Mouse (Mus musculus) heart, embryonic 14.5 days (tissue): Measurements from ENCODE around the gene Dok1. TPM values are rescaled to one million over a fixed set of nuclear protein-coding genes. Genes with fewer than 3 reads are reported as not detected.

Source experiments
- ATAC-seq: fragments of 200-750 bp; cut with Nextera tagmentation; 2 replicates; pipeline ENCODE4 v1.8.0; 2017; ENCODE audit warnings: low read depth, moderate TSS enrichment; ENCODE audit not compliant: insufficient number of reproducible peaks, insufficient read depth, low FRiP score
- H3K27ac ChIP-seq, 2 experiments: fragments of 200-500 bp in 1 of 2; fragments of 300-500 bp in 1 of 2; sonication (generic) in 1 of 2; replicated peaks in 1 of 2; 2 replicates each; pipeline ENCODE4 v1.5.1; 2012 to 2014; ENCODE audit warnings: low read depth in 2 of 2, low read length in 2 of 2, control low read depth in 1 of 2, mild to moderate bottlenecking in 1 of 2, mixed read lengths in 1 of 2; ENCODE audit not compliant: control insufficient read depth in 1 of 2, insufficient read depth in 1 of 2
- H3K27me3 ChIP-seq: fragments of 300-500 bp; sonication (generic); 2 replicates; pipeline ENCODE4 v1.6.1; 2014; ENCODE audit warnings: mild to moderate bottlenecking, low read length, control low read depth; ENCODE audit not compliant: control insufficient read depth, insufficient read depth
- H3K36me3 ChIP-seq: fragments of 300-500 bp; sonication (generic); 2 replicates; pipeline ENCODE4 v1.6.1; 2014; ENCODE audit warnings: mild to moderate bottlenecking, control low read depth, low read length, mixed read lengths; ENCODE audit not compliant: control insufficient read depth, insufficient read depth
- H3K4me1 ChIP-seq, 2 experiments: fragments of 200-500 bp in 1 of 2; fragments of 300-500 bp in 1 of 2; sonication (generic) in 1 of 2; 2 replicates each; pipeline ENCODE4 v1.6.1; 2012 to 2014; ENCODE audit warnings: low read length in 2 of 2, control low read depth in 1 of 2, mixed read lengths in 1 of 2; ENCODE audit not compliant: control insufficient read depth in 2 of 2, insufficient read depth in 2 of 2
- H3K4me2 ChIP-seq: fragments of 300-500 bp; sonication (generic); 2 replicates; pipeline ENCODE4 v1.6.1; 2014; ENCODE audit warnings: mild to moderate bottlenecking, low read length
- H3K4me3 ChIP-seq, 2 experiments: fragments of 200-500 bp in 1 of 2; fragments of 300-500 bp in 1 of 2; sonication (generic) in 1 of 2; 2 replicates each; pipeline ENCODE4 v1.5.1; 2012 to 2014; ENCODE audit warnings: low read length in 2 of 2, mild to moderate bottlenecking in 2 of 2, control low read depth in 1 of 2, low read depth in 1 of 2, moderate library complexity in 1 of 2; ENCODE audit not compliant: control insufficient read depth in 1 of 2, insufficient read depth in 1 of 2
- H3K9ac ChIP-seq: fragments of 300-500 bp; sonication (generic); 2 replicates; pipeline ENCODE4 v1.6.1; 2014; ENCODE audit warnings: mild to moderate bottlenecking, low read length
- H3K9me3 ChIP-seq: fragments of 300-500 bp; sonication (generic); 2 replicates; pipeline ENCODE4 v1.6.1; 2016; ENCODE audit warnings: low read length, control low read depth; ENCODE audit not compliant: control insufficient read depth
- WGBS: fragments of 180-500 bp; shearing (Covaris S2); extraction: QIAGEN DNeasy Blood & Tissue Kit; methylation state at CpG from one replicate; pipeline ENCODE4 v1.1.7; 2014; 5-methylcytosine and 5-hydroxymethylcytosine counted together
- polyA plus RNA-seq: library from polyadenylated mRNA; unstranded; fragments of >200 nt; fragmentation: Nextera tagmentation; extraction: Ambion mirVana; gene quantifications from 2 replicates; pipeline ENCODE4 v1.2.1, GENCODE M21; 2014

Dok1 gene
- polyA plus RNA-seq, 1 experiment from 2014 or later, result 6.4 TPM

DNA sequence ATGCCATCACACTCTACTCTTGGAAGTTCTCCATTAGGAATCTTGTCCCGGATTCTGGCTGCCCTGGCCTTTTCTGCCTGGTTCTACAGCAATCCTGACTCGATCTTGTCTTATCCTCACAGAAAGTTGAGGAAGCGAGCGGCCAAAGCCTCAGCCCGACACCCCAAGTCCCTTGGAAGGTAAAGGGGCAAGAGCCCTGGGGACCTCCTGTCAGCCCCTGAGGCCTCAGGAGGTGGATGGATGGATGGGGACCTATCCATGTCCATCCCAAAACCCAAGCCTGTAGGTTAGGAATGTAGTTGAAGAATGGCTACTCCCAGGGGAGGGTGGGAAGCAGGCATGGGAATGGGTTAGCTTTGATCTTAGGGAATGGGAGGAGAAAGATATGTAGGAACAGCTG lies 10.7 kb upstream of the Dok1 start:
- peaks cover 2% of the 10 kb centered on the region; the same call in 1 of the 2 replicates for H3K27me3 ChIP-seq
- H3K9me3 ChIP-seq, result no peaks in the 10 kb centered on the region
- no peak overlapping the region for H3K4me2 ChIP-seq
- no peak overlapping the region for H3K4me3 ChIP-seq
- peak overlapping the region; percentile 52 to 70; a peak in 3 of 4 replicates for H3K27ac ChIP-seq
- WGBS, result 92% methylated on average over 5 of the region's 5 CpGs
- ATAC-seq, result no peak
- H3K36me3 ChIP-seq, result no peaks in the 10 kb centered on the region
- H3K9ac ChIP-seq, result no peak overlapping the region
- H3K4me1 ChIP-seq, result peaks cover 16 to 17% of the 10 kb centered on the region in 2 experiments

DNA sequence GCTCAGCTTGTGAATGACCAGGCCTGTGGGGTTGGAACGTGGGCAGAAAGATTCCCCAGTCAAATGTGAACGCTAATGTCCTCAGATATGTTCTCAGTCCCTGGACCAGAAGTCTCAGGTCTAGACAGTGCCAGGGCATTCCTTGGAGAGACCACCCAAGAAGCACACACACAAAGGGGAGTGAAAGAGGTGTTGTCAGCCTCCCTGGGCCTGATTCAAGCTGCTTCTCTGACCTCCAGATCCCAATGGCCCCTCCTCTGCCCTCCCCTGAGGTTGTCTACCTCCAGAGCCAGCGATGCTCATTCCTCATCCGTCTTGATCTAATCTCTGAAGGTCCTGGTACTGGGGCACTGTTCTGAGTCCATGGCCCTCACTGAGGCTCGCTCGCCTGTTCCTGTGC lies 10.3 kb upstream of the Dok1 start:
- H3K4me1 ChIP-seq, result peaks cover 16 to 17% of the 10 kb centered on the region in 2 experiments
- WGBS, result 73% methylated on average over 6 of the region's 6 CpGs
- H3K4me3 ChIP-seq, result no peak overlapping the region
- H3K9me3 ChIP-seq, result no peaks in the 10 kb centered on the region
- no peak overlapping the region for H3K9ac ChIP-seq
- no peak for ATAC-seq
- H3K36me3 ChIP-seq, result no peaks in the 10 kb centered on the region
- no peak overlapping the region for H3K4me2 ChIP-seq
- H3K27me3 ChIP-seq, result peaks cover 2% of the 10 kb centered on the region; the same call in 1 of the 2 replicates
- no peak overlapping the region for H3K27ac ChIP-seq

DNA sequence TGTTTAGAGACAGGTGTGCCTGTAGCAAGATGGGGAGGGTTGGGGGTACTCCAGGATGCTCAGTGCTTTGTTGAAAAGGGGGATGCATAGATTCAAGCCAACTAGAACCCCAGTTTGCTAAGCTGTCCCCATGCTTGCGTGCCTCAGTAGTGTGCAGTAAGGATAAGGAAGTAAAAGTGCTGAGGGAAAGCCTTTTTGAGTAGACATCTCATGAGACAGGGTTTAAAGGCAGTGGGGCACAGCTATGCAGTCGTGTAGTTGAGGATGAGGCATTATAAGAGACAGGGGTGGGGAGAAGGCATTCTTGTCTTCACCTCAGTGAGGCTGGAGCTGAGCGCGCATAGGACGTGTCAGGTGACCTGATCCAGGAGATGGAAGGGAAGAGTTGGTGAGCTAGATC lies 7.3 kb upstream of the Dok1 start:
- Histone ChIP-seq H3K27me3 (no peaks in the 10 kb centered on the region; the same call in 1 of the 2 replicates), H3K27ac (no peak overlapping the region), H3K9me3 (no peaks in the 10 kb centered on the region), H3K36me3 (no peaks in the 10 kb centered on the region), H3K4me1 (peaks cover 17 to 19% of the 10 kb centered on the region in 2 experiments), H3K9ac (no peak overlapping the region), H3K4me2 (no peak overlapping the region), H3K4me3 (no peak overlapping the region)
- no peak for ATAC-seq
- 80% methylated on average over 5 of the region's 5 CpGs for WGBS

DNA sequence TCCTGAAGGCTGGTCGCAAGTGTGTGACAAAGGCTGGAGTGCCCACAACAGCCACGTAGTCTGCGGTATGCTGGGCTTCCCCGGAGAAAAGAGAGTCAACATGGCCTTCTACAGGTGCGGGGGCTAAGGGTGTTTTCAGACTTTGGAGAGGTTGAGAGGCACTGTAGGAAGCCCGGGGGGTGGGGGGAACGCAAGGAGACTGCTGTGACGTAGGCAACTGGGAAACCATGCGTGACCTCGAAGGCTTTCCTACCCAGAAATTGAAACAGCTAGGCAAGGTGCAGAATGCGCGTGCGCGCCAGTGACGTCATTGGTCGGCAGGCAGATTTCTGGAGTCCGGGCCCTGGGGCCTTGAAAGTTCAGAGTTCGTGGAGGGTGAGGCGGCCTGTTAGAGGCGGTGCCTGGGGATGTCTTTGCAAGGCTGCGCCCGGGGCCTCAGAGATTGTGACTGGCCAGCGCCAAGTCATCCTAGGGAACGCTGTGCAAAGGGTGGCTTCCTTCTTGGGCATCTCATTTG lies 5.3 kb upstream of the Dok1 start:
- Histone ChIP-seq H3K27me3 (no peaks in the 10 kb centered on the region; the same call in 1 of the 2 replicates), H3K4me2 (peak overlapping the region; percentile 52), H3K27ac (no peak overlapping the region), H3K36me3 (no peaks in the 10 kb centered on the region), H3K9ac (no peak overlapping the region; the same call in 1 of the 2 replicates), H3K4me1 (peaks cover 5 to 11% of the 10 kb centered on the region in 2 experiments; a peak in 2 of 4 replicates), H3K9me3 (no peaks in the 10 kb centered on the region), H3K4me3 (peak overlapping the region; percentile 13 to 22; a peak in 2 of 4 replicates)
- WGBS, result 14% methylated on average over 24 of the region's 24 CpGs
- 0 out of 2 replicates have a peak, but pooled peaks have one; percentile 22 for ATAC-seq

DNA sequence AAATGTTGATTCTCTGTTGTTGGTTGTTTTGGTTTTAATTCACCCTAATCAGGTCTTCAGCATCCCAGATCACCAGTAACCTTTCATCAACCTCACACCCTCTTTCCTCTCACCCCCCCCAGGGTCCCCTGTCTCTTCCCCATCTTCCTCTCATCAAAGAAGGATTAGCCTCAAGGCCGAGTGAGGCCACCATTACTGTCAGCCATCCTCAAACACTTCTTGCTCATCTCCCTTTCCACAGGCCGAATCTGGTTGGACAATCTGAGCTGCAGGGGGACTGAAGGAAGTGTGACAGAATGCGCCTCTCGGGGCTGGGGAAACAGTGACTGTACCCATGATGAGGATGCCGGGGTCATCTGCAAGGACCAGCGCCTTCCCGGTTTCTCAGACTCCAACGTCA lies 3.9 kb upstream of the Dok1 start:
- Histone ChIP-seq H3K9ac (no peak overlapping the region), H3K4me2 (no peak overlapping the region), H3K27me3 (peaks cover 1% of the 10 kb centered on the region), H3K27ac (no peak overlapping the region), H3K36me3 (no peaks in the 10 kb centered on the region), H3K4me3 (no peak overlapping the region), H3K9me3 (no peaks in the 10 kb centered on the region), H3K4me1 (peaks cover 5 to 12% of the 10 kb centered on the region in 2 experiments; a peak in 3 of 4 replicates)
- no peak for ATAC-seq
- 83% methylated on average over 8 of the region's 8 CpGs for WGBS

DNA sequence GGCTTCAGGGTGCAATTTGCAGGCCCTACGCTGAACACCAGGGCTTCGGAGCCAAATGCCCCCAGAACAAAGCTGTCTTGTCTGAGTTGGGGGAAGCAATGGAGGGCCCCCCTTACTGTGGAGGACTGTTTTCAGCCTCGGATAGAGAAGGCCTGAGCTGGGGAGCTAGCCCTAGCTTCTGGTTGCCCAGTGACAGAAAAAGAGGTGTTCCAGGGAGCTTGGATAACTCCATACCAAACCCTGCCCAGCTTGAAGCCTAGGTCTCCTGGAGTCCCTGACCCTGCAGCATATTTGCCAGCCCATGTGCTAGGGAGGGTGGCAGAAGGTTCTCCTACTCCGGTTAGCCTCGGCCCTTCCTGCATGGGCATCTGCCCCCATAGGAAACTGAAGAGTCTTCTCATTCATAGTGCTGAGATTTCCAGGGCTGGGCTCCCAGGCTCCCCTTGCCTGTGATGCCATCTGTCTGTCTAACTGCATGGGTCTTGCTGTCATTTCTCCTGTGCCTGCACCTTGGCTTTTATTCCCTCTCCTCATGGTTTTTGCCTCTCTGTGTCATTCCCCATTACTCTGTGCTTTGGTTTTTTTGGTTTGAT lies 1.3 kb upstream of the Dok1 start:
- Histone ChIP-seq H3K9ac (peak overlapping the region; percentile 83; the same call in 1 of the 2 replicates), H3K27me3 (peaks cover 12% of the 10 kb centered on the region), H3K9me3 (no peaks in the 10 kb centered on the region), H3K4me1 (peaks cover 17 to 19% of the 10 kb centered on the region in 2 experiments), H3K4me2 (peak overlapping the region; percentile 92), H3K4me3 (peak overlapping the region; percentile 68 to 75), H3K27ac (no peak overlapping the region), H3K36me3 (0 out of 2 replicates have a peak, but pooled peaks cover 4% of the 10 kb centered on the region)
- WGBS, result 34% methylated on average over 5 of the region's 5 CpGs
- ATAC-seq, result no peak

DNA sequence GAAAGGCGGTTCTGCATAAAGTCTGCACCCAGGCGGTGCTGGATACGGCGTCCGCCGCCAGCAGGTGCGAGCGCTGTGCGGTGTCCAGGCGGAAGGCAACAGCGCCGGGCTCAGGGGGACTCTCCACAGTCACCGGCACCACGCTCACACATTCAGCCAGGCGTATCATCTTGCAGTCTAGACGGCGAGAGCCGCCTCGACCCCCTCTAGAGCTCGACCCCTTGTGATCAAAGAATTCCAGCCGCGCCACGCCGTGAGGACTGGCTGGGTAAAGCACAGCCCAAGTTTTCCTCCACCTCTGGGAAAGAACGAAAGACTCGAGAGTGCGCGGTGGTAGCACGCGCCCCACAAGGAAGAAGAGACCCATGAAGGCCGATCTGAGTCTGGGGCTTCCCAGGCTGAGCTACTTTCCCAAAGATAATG lies 491 bp downstream of the Dok1 start:
- no peak for ATAC-seq

More for the DNA sequence above, 491 bp downstream of the Dok1 start:
- Histone ChIP-seq H3K27ac (peak overlapping the region in 1 of 2 experiments; percentile 77; a peak in 1 of 4 replicates), H3K4me3 (peak overlapping the region; percentile 68 to 75), H3K27me3 (peaks cover 24% of the 10 kb centered on the region), H3K4me1 (peaks cover 15 to 19% of the 10 kb centered on the region in 2 experiments), H3K9ac (peak overlapping the region; percentile 83), H3K4me2 (peak overlapping the region; percentile 92), H3K36me3 (0 out of 2 replicates have a peak, but pooled peaks cover 4% of the 10 kb centered on the region), H3K9me3 (no peaks in the 10 kb centered on the region)
- WGBS, result under 1% methylated on average over 31 of the region's 31 CpGs
